Mouse (Mus musculus): ENCODE measurements around the gene Araf.
"Not testable (repeated sequence)": the region's sequence is repeated elsewhere in the genome, so short reads cannot be mapped to it uniquely, and the experiment has no call there.

Gene Araf

DNA sequence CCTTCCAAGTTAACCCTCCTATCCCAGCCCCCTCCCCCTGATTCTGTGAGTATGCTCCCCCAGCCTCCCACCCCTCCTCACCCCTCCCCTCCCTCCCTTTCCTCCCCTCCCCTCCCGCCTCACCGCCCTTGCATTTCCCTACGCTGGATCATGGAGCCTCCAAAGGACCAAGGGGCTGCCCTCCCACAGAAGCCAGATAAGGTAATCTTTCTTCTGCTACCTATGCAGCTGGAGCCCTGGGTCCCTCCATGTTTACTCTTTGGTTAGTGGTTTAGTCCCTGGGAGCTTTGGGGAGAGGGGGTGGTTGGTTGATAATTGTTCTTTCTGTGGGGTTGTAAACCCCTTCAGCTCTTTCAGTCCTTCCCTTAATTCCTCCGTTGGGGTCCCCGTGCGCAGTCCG, at the start of gene Araf:
Araf (plus strand) TSS at position 134 of the 400 bp plus-strand sequence.
- DNase-seq (ENCODE audit: low read depth, low spot score), result no peak

DNA sequence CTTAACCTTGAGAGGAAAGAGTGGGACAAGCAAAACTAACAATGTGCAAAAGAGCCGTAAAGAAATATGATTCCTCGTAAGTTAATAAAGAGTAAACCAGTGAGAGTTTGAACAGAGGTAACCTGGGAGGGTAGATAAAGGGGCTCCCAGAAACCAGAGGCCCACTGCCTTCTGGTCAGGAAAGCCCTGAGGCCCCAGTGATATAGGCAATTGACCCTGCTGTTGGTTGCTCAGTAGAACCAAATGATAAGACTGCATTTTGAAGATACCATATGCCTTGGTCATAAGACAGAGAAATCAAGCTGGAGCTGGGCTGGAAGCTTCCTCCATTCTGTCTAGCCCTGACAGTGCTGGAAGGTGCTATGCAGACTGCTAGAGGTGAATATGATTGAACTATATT, 48.8 kb upstream of the Araf start:
- no peak for DNase-seq (ENCODE audit: low read depth, low spot score)

DNA sequence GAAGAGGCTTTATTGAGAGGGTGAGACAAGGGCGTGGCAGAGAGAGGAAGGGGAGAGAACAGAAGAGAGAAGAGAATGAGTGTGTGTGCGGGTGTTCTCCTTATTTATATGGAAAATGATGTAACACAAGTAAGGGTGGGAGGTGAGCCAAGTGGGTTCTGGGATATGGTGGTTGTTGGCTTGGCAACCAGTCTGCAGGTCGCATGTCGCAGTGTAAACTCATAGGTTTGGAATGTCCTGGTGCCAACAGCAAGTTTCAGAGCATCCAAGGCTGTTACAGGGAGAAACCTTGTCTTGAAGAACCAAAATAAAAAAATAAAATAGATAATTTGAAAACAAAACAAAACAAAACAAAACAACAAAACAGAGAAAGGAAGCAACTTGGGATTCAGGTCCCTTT, 36.4 kb upstream of the Araf start:
- no peak for DNase-seq (ENCODE audit: low read depth, low spot score)

DNA sequence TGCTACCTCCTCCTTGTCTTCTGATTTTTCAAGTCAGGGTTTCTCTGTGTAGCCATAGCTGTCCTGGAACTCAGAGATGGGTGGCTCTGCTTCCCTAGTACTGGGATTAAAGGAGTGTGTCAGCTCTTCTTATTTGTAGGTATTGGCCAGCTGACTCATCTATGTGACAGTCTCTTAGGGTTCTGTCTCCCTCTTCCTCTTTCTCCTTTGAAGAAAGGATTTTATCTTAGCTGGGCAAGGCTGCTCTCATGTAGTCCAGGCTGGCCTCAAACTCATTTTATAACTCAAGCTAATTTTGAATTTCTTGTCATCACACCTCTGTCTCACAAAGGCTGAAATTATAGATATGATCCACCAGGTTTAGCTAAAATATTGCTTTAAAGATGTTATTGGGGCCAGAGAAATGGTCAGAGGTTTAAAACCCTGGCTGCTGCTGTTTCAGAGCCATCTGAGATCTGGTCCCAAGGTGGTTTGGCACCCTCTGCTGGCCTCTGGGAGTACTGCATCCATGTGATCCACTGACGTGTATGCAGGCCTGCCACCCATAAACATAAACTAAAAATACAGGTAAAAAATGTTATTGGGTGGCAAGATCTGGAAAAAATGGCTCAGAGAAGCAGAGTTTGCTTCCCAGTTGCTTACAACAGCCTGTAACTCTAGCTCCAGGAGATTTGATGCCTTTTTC, 26.8 kb upstream of the Araf start:
- DNase-seq (ENCODE audit: low read depth, low spot score), result peak; percentile 53

DNA sequence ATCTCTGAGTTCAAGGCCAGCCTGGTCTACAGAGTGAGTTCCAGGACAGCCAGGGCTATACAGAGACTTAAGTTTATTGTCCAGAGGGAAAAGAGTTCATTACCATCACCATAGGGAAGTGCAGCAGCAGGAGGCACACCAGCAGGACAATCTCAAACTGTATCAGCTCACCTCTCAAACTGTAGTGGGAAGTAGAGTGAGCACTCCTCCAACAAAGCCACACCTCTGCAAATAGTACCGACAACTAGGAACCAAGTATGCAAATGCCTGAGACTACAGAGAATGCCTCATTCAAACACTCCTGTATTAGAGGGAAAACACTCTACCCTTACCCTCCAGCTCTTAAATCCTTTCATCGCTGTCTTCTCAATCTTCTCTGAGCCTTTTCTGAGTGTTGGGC, 25.9 kb upstream of the Araf start:
- no peak for DNase-seq (ENCODE audit: low read depth, low spot score)

DNA sequence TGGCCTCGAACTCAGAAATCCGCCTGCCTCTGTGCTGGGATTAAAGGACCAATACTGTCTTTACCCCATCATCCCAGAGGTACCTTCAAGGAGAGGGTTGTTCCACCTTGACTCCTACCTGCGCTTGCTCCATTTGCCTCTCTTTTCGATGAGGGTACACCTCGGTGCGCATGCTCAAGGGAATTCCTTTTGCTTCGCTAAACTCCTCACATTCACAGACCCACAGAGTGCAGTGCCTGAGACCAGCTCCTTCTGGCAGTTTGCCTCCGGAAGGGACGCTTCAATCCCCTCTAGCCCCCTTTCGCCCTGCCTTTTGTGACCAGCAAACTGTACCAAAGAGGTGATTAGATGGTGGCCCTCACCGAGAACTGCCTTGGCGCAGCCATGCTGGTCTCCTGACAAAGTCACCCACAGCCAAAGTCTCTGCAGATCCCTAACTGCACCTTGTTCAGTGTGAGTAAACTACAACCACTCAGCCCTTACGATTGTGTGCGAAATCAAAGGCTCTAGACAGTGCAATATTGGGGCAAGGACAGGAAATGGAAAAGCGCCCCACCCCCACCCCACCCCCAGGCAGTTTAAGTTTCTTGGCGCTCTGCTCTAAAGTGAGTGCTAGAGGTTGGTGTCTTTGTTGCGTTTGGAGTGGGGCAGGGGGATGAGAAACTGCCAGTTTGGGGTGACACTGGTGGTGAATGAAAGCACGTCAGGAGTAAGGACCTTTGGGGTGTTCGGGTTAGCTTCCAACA, 22.2 kb upstream of the Araf start:
- DNase-seq (ENCODE audit: low read depth, low spot score), result no peak

DNA sequence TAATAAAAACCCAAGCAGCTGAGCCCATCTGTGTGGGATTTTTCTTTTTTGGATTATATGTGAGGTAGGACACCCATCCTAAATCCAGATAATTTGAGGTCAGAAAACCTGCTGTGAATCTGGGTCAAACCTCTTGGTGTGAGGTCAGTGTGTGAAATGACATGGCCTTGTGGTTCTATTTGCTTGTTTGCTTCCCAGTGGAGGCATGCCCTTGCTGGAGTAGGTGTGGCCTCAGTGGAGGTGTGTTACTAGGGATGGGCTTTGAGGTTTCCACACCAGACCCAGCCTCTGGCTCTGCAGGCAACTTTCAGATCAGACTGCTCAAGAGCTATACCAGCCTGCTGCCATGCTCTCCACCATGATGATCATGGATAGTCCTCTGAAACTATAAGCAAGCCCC, 20.0 kb upstream of the Araf start:
- DNase-seq (ENCODE audit: low read depth, low spot score), result no peak

DNA sequence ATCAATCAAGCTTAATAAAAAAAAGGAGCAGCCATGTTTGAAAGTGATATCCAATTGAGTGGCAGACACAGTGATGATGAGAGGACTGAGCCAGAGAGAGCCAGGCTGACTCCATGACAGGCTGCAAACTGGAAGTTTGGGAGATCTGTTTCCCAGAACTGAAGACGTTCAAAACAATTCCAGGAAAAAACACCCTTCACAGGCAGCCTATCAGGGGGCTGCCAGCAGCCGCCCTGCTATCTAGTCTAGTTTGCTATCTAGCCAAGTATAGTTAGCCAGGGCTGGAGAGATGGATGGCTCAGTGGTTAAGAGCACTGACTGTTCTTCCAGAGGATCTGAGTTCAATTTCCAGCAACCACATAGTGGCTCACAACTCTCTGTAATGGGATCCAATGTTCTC, 10.3 kb upstream of the Araf start:
- DNase-seq (ENCODE audit: low read depth, low spot score), result no peak

DNA sequence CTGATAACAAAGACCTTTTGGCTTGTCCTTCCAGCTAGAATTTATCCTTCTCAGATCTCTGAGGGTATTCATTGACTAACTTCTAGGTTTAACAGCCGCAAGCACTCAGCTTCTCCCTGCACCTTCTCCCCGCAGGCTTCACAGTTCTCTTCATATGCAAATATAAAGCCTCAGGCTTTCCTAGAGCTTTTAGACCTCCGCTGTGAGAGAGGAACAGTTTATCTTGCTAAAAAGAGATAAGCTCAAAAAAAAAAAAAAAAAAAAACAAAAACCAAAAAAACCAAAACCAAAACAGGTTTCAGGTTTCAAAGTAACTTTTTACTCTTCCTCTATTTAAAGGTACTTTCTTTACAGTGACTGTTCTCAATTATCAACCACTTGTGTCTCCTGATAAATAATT, 5.2 kb upstream of the Araf start:
- no peak for DNase-seq (ENCODE audit: low read depth, low spot score)

DNA sequence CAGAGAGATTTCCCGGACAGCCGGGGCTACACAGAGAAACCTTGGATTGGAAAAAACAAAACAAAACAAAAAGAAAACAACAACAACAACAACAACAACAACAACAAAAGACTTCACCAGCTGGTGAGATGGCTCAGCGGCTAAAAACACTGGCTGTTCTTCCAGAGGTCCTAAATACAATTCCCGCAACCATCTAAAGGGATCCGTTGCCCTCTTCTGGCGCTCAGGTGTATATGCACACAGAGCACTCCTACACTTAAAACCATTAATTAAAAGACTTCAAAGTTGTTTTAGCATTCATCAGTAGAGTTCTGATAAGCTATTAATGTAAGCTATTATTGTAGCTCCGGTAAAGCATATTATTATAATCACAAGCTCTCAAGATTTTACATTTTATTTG, 4.4 kb upstream of the Araf start:
- DNase-seq (ENCODE audit: low read depth, low spot score), result no peak

DNA sequence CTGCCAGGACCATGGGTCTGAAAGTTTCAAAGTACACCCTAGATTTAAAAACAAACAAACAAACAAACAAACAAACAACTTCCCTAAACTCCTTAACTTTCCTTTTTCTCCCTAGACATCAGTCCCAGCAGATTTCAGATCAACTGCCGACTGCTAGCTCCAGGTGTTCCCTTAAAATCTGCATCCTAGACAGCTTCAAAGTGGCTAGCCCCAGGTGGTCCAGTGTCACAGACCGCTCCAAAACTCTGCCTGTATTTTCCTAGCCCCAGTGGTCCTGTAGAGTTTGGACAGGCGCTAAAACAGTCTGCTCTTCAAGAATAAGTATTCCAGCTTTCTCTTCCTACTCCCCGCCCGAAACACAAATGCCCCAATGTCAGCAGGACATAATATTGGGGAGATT, 3.4 kb upstream of the Araf start:
- no peak for DNase-seq (ENCODE audit: low read depth, low spot score)

DNA sequence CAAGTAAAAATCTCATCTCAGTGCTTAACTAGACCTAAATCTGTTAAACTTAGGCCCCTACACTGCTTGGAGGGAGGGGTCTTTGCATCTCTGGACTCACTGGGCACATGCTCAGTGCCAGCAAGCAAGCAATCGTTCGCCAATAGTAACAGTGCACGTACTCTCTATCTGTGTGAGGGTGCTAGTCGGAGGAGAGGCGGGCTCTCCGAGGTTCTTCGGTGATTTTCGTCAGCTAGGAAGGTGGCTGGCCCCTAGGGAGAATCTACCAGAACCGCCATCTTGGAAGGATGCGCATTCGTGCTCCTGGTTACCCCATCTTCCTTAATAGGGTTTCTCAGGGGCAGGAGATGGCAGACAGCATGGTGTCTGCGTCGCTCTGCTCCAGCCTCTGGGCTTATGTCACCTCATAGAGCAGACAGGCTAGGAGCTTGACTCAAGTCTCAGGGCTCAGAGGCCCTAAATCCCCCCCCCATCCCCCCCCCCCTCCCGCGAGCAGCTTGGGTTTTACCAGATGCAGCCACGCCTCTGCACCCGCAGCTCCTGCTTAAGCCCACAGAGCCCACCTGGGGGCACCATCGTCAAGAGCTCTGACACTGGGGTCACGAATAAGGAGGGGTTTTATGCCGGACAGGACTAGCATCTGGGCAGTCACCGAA, 655 bp downstream of the Araf start:
- DNase-seq (ENCODE audit: low read depth, low spot score), result peak; percentile 66

DNA sequence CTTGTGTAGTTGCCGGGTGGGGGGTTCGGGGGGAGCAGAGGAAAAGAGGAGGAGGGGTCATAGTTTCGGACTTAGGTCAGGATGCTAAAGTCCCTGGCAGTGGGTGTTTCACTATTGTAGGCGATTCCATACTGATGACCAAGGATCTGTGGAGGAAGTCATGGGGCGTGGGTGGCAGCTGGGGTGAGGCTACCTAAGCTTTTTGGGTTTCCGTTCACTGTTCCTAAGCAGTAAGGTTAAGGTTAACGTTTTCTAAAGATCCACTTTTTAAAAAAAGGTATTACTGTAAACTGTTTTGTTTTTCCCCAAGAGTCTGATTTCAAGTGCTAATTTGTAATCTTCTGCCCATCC, 1.2 kb downstream of the Araf start:
- DNase-seq (ENCODE audit: low read depth, low spot score), result no peak

DNA sequence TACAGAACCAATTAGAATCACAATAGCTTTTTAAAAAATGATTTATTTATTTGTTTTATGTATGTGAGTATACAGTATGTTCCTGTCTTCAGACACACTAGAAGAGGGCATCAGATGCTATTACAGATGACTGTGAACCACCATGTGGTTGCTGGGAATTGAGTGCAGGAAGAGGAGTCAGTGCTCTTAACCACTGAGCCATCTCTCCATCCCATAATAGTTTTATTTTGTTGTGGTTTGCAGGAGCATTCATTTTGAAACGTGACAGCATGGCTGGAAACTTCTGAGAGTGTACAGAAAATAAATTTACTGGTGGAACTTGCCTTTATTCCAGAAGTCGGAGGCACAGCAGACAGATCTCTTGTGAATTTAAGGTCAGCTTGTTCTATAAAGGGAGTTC, 3.8 kb downstream of the Araf start:
- DNase-seq (ENCODE audit: low read depth, low spot score), result no peak

DNA sequence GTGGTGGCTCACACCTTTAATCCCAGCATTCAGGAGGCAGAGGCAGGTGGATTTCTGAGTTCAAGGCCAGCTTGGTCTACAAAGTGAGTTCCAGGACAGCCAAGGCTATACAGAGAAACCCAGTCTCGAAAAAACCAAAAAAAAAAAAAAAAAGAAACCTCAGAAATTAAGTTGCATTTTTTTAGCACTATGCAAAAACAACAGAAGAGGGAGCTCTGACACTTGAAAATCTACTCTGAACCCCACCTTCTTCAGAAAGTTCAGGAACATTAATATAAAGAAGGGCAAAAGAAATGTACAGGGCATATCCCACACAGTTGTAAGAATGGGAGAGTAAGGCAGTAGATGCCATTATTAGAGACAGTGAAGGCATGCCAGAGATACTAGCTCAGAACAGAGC, 6.7 kb downstream of the Araf start:
- not testable (repeated sequence) for DNase-seq (ENCODE audit: low read depth, low spot score)

DNA sequence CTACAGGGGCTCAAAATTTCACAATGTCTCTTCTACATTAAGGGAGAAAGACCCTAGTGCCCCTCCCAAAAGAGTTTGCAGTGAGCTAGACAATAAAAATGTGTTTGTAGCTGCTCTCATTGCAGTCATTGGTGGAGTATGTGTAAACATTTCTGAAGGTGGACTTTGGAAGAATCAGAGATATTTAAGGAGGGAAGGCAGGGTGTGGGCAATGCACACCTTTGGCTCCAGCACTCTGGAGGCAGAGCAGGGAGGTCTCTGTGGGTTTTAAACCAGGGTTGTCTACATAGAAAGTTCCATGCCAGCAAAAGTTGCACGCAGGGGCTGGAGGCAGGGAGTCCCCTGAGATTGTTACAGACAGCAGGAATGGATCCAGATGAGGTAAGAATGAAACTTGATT, 8.7 kb downstream of the Araf start:
- DNase-seq (ENCODE audit: low read depth, low spot score), result no peak

DNA sequence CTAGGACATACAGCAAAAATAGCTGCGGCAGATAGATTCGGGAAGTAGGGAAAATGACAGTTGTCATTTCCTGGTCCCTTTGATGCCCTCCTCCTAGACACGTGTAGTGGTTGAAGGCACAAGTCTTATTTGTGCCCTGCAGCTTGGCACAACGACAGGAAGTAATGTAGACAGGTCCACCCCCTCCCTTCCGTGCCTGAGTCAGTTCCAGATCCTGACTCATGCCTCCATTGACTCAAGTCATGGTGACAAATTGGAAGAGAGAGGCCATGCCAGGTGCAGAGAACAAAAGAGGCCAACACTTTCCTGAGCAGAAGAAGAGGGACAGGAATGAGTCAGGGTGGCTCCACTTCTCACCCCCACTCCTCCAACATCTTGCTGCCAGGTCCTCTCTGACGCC, 19.4 kb downstream of the Araf start:
- DNase-seq (ENCODE audit: low read depth, low spot score), result no peak

DNA sequence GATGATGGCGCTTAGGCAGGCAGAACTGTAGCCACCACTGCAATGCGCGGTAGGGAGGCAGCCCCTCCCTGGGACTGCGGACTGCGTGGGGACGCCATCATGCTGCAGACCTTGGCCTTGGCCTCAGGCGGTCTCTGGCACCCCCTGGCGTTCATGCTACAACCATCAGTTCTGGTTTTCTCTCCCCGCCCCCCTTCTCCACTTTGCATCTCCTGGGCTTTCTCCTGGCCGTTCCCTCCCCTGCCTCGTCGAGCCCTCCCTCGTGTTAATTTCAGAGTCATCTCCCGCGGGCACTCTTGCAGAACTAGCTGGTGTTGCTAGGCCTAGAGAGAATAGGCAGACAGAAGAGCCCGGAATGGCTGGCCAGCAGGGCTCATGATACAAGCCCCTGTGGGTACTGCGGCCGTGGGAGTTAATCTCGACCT, 21.6 kb downstream of the Araf start:
- DNase-seq (ENCODE audit: low read depth, low spot score), result peak; percentile 64

DNA sequence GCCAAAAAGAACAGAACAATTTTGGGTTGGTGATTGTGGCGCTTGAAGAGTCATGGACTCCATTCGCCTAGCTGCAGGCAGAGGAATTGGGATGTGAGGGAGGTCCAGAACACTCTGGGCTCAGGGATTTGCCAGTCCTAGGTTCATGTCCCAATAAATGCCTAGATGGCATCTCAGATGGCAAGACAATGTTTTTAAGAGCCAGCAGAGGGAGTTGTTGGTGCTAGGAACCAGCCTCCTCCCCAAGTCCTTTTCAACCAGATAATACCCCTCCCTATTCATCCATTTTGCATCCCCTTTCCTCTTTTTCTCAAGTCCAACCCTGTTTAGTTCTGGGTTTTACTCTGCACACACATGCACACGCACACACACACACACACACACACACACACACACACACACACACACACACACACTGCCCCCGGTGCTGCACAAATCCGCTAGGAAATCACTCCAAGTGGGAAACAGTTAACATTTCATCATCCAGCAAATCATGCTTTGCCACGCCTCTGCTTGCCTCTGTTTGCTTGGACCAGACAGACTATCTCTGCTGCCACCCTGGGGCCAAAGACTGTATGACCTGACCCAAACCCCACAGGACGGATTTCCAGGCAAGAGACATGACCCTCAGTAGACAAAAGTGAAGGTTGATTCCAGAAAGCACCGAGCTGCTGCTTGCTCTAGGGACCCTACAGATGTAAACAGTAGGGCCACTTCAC, 22.3 kb downstream of the Araf start:
- no peak for DNase-seq (ENCODE audit: low read depth, low spot score)

DNA sequence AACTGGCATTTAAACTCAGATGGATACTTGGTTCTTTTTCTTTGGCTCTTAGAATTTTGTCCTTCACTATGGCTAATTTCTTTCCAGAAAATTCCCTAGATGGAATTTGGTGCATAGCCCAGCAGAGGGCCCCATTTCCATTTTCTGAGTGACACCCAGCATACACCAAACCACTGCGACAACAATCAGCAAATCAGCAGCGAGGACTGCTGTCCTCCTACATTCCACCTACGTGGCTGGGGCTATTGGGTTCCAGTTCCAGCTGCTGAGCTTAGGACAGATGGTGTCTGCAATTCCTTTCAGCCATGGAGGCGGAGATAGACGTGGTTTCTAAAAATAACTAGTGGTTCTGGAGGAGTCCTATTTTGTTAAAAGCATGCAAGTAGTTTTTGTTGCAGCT, 31.3 kb downstream of the Araf start:
- no peak for DNase-seq (ENCODE audit: low read depth, low spot score)

DNA sequence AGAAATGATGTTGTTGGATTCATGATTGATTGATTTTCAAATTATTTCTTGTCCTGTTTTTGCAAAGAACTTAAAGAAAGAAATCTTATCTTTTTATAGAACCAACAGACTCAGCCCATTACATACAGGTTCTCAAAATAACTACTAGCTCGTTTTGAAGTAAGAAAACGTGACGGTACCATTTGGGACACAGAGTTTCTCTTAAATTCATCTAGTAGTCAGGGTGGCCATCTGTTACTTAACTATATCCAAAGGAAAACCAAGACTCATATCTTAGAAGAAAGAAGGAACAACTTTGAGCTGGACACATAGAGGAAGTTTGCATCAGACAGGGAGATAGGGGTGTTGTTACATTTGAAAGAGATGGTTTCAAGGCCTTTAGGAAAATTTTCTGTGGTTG, 49.6 kb downstream of the Araf start:
- DNase-seq (ENCODE audit: low read depth, low spot score), result no peak

DNA sequence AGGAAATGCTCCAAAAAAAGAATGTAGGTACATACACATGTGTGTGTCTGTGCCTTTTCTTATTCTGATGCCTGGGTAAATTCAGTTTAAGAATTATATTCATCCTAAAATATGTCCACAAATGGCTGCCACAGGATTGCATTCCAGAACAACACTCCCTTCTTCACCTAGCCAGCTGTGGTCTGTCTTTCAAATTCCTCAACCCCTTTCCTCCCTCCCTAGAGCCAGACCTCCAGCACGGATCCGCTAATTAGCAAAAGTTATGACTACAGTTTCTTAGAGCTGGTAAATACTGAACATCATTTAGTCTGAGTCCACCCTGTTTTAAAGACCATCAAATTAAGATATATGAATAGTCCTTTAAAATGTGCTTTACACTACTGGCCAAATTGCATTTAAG, 50.2 kb downstream of the Araf start:
- DNase-seq (ENCODE audit: low read depth, low spot score), result no peak

All from embryo, embryonic 11.5 days (tissue).